Mouse (Mus musculus) cerebellum, adult 9-11 months (tissue): Measurements from ENCODE around the gene Slc2a9.

Source experiments
- DNase-seq: peaks from one replicate; pipeline ENCODE4 v3.0.0; 2022

The Slc2a9 gene

DNA sequence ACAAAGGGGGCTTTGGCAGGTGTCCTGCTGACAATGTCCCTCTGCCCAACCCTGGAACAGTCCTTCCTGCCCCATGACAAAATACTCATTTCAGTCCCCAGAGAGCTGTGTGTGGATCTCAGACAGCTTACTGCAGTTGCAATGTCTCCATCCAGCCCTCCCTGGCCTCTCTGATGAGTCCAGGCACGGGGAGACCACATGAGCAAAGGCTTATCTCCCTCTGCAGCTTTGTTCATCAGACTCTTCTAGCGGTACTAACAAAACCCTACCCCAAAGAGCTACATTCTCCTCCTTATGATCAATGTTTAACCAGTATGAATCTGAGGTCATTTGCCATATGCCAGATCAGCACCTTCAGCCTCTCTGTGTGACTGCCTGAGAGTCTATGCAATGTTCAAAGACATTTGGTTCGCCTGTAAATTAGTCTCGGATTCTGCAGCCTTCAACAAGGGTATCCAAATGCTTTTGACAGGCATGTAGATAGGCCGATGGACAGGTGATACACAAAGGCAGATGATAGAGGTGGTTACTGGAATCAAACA is 36.3 kb downstream of the Slc2a9 start:
- no peak for DNase-seq

DNA sequence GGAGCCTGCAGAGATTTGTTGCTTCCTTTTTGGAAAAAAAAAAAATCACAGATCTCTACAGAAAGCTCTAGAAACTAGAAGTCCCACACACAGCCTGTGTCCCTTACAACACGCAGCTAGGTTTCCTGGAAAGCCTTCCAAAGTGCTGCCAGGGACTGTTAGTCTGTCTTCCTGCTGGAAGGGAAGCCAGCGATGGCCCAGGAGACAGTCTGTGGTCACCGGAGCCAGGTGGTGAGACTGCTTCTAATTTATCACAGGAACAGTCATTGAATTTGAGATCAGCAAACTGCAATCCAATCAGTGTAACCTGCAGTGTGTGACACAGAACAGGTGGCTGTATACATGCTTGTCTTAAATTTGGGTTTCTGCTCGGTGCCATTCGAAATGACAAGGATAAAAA is 41.7 kb downstream of the Slc2a9 start:
- no peak for DNase-seq

DNA sequence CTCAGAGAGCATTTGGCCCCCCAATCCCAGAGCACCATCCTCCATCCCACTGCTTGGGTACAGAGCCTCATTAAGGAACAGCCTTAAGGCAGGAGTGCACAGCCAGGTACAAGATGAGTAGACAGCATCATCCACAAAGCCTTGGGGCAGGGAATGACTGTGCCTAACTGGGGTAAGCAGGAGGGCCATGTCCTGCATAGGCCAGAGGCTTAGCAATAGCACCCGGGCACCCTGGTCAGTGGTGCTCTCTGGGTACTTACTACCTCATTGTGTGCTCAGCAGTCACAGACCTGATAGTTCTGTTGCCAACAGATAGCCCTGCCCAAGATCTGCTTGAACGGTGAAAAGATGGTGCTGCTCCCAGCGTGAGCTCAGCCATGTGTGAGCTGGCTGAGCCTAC is 52.0 kb downstream of the Slc2a9 start:
- DNase-seq, result no peak

DNA sequence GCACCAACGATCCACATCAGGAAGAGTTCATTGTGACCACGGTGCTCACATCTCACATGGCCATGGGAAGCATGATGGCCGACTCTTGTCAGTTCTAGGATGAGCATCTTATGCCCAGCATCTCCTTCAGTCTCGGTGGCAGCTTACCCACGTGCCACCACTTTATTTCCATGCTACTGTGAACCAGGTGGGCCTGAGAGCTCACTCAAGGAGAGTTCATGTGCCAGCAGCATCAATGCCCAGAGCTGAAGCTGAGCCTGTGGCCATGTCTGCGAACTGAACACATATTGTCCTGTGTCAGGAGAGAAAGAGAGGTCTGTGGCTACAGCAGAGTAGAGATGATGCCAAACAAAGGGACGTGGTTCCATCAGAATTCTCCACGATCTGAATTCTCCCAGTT is 53.3 kb downstream of the Slc2a9 start:
- DNase-seq, result no peak

DNA sequence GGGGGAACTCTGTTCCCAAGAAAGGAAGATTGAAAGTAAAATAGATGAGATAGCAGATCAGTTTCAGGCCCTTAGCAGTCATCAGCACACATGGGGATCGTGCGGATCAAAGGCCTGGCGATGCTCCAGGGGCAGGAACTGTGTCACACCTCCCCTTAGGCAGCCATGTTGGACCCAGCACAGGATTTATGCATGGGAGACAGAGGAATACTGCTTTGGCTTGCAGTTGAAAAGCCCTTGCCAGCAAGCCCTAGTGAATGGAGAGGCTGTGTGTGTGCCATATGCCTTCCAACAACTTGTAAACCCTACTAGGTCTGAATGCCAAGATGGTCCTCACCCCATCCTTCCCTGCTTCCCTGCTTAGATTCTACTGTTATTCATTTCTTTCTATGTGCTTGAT is 54.8 kb downstream of the Slc2a9 start:
- DNase-seq, result no peak

DNA sequence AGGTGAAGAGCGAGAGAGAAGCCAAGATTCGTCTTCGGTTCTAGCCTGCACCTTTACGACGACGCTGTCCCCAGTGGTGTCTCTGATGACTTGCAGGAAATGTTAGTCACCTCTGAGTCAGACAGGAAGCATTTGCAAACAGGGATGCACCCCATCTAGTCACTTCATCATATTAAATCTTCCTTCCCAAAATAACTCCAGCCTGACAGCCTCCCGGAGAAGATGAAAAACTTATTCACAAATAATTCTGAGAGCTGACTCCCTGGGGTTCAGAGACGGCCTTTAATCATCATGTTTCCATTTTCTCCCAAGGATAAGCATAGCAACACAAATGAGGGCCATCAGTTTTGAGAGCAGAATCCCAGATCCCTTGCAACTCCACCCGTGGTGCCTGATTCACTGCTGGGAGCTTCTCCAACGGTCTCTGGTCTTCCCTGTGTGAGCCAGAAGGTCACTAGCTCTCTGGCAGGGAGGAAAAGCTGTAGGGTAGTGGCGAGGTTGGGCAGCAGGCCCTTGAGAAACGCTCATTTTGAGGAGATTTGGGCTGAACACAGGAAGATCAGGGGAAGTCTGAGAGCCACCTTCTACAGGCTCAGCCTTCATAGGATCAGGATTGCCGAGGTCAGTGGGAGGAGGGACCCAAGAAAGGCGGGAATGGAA is 56.5 kb downstream of the Slc2a9 start:
- peak; percentile 61 for DNase-seq

DNA sequence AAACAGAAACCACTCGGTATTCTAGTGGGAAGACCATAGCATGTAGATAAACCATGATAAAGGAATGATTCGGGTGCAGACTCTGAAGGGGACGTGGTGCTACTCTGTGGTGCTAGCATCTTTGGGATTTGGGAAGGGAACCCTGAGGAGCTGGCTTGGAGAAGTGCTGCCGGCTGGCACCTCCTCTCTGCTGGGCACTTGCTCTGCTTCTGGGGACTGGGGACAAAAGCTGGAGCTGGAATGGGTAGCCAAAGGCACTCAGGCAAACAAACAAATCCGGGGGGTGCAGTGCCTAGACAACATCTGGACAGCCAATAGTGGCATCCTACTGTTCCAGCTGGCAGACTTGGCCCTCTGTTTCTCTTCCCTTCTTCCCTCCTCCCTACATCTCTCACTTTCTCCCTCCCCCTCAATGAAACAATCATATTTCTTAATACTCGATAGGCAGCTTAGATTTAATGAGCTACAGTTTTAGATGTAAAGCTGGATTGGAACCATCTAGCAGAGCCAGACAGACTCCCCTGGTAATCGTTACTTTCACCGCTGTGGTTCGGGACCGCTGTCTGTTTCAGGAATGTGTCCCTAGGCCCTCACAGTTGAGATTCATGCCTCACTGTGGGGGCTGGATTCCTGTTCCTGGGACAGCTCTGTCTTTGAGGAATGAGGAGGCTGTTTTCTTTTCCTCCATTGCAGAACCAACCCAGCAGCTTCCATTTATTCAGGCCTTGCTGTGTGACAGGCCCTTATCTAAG is 61.7 kb downstream of the Slc2a9 start:
- peak; percentile 32 for DNase-seq

DNA sequence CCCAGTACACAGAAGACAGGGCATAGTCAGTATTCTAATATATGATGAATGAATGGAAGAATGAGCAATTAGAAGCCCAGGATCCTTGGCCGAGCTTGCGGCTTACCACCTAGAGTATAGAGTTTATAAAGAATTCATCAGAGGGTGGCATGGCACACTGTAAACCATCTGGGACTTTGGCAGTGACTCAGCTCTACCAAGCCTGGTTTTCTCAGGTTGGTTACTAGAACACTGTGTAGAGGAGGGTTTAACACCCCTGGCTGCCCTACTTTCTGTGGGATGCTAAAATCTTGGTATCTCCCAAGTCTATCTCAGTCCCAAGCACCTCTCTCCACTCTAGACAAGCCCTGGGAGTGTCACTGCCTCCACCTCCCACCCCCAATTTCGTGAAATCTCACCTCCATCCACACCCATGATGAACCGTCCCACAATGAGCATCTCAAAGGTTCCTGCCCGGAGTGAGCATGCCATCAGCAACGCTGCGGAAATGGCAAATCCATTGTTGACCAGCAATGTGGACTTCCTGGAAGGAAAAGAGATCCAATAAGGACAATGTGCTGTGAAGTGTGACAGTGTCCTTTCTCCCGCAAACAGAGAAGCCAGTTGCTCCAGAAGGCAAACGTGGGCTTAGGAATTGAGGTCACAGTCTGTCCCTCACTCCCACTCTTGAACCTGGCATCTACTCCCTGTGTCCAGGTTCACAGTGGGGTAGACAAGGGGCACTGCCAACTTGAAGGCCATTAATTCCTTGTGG is 62.5 kb downstream of the Slc2a9 start:
- DNase-seq, result peak; percentile 79

DNA sequence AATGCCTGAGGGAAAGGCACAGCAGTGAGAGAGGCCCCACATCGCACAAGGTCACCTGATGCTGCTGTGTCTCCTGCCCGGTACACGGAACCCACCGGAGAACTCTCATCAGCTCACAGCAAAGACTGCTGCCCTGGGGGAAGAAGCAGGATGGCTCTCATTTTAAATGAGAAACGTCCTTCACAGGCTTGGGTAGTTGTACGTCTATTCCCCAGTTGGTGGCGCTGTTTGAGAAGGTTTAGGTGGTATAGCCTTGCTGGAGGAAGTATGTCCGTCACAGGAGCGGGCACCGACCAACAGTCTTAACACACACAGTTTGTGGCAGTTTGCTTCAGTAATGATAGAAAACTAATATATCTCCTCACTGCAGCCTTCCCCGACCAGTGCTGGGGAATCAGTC is 66.3 kb downstream of the Slc2a9 start:
- no peak for DNase-seq

DNA sequence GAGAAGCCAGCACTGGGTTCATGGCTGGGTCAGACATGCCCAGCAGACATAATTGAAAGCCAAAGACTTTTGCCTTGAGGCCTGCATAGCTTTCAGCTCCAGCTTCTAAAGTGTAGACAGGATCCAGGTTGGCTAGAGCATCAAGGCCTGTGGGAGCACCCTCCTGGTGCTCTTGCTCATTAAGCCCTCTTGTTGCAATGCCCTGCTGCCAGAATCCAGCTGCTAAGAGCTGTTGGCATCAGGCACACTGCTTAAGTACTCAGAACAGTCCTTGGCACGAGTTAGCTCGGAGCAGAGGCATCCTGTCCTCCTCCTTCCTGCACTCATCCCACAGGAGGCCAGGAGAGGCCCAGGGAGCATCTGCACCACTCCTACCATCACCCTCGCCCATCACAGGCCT is 68.1 kb downstream of the Slc2a9 start:
- DNase-seq, result no peak

DNA sequence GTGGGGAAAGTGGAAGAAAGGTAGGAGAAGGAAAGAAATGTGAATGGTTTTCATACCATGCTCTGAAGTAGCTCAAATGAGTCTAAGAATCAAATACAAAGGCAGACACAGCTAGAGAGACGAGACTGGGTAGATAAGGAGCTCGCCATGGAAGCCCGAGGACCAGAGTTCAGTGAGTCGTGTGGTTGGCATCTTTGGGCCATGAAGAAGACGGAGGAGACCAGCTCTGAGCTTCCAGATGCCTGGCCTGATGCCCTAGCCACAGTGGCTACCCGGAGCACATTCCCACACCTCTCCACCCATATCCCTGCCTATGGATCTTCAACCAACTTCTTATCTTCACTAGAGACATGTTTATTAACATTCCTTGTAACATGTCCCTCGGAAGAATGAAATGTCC is 71.7 kb downstream of the Slc2a9 start:
- no peak for DNase-seq

DNA sequence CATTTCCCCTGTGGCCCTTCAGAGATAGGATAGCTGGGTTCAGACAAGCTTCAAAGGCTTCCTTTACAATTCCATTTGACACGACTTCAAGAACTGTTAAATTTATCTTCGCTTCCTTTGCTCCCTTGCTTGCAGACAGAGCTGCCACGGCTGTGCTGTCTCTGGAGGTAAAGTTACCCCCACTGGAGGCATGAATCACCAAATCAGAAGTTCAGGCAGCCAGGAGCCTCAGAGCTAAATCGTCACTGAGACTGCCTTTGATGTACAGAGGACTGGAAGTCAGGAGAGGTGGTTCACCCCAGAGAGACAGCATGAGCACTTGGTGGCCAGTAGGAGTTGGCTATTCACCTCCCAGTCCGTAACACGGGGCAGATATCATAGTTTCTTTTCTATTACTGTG is 73.8 kb downstream of the Slc2a9 start:
- no peak for DNase-seq

DNA sequence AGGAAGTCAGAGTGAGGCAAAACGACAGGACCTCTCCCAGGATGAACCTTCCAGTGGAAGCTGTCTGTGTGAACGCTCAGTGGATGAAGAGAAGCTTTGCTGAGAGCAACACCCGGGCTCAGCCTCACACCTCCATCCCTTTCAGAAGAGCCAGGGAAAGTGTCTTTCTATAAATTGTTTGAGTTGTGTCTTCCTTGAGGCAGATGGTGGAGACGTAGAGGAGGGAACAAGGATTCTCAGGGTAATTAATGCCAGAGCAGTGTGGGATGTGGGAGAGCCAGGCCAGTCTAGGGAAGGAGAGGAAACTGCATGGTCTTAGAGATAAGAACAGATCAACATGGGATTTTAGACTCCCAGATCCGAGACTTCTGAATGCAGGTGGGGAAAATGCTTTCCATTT is 75.2 kb downstream of the Slc2a9 start:
- DNase-seq, result no peak

DNA sequence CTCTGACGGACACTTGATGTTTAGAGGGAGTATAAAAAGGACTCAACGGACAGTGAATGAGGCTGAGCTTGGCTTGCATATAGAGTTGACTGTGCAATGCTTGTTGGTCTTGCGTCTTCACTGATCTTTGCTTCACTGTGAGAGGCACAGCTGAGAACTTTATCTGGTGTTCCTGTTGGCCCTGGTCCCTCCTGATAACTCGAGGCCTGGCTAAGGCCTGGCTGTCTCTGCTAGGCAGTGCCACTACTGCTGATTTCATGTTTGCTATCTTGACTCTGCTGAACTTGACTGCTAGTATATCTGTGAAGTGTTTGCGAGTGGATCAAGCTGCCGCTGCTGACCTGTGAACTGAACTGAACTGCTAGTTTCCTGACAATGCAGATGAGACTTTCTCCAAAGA is 77.4 kb downstream of the Slc2a9 start:
- no peak for DNase-seq

DNA sequence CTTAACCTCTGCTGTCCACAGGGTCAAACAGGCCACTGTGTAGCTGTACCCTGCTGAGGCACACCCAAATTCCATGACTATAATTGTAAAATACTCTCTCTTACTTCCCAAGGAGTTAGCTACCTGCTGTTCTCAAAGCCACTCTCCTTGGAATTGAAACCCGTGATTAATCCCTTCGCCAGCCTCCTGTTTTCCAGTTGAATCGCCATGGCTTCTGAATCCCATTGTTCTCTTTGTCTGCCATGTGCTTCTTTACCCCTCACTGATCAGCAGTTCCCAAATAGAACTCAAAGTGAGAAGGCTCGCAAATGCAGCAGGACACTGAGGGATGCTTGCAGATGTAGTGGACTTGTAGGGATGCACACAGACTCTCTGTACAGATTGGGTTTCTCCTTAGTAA is 80.5 kb downstream of the Slc2a9 start:
- no peak for DNase-seq

DNA sequence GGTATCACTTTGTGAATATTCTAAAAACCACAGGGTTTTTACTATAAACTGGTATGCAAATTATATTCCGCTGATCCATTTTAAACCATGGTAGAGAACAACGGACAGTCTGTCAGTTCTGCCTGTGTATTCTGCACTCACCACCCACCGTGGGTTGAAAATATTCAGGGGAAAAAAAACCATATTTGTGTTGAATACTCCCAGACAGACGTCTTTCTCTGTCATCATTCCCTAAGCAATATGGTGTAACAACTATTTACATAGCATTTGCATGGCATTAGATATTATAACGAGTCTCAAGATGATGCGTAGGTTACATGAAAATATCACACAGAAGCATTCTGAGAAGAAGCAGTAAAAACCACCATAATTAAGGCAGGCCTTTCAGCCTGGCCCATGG is 84.1 kb downstream of the Slc2a9 start:
- DNase-seq, result no peak

DNA sequence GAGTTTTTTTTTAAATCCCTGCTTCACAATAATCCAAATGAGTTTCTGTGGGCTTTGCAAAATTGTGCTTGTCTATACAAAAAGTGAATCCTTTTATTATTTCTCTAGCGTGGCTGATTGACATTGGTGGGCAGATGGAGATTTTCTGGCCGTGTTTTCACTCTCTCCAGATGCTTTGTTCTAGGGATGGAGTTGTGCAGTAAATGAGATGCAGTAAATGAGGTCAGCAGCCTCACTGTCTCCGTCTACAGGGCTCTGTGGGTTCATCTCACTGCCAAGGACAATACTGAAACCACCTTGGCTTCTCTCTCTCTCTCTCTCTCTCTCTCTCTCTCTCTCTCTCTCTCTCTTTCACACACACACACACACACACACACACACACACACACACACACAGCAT is 99.3 kb downstream of the Slc2a9 start:
- DNase-seq, result no peak

DNA sequence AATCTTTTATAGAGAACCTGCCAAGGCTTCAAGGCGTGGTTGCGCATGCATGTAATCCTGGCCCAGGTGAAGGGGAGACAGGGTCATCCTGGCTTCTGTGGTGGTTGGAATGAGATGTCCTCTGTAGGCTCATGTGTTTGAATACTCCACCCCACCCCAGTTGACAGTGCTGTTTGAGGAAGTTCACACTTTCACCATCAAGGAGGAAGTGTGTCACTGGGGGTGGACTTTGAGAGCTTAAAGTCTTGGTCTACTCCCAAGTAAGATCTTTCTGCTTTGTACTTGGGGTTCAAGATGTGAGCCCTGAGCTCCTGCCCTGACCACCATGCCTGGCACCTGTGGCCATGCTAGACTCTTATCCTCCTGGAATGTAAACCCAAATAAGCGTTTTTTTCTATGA is 100.7 kb downstream of the Slc2a9 start:
- DNase-seq, result no peak

DNA sequence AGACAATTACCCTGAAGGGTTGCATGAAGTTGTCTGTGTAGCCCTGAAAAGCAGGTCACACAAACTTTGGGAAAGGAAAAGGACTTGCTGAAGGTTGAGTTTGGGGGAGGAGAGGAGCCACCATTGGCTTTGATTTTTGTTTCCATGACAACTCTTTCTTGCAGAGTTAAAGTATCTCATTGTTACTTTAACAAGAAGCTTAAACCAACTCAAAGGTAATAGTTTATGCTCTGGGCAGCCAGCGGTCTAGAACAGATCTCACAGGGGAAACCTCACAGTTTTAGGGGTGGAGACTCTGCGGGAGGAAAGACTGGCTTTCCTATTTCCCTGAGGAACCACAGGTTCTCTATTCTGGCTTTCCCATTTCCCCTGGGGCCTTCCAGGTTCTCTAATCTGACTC is 114.1 kb downstream of the Slc2a9 start:
- DNase-seq, result no peak

DNA sequence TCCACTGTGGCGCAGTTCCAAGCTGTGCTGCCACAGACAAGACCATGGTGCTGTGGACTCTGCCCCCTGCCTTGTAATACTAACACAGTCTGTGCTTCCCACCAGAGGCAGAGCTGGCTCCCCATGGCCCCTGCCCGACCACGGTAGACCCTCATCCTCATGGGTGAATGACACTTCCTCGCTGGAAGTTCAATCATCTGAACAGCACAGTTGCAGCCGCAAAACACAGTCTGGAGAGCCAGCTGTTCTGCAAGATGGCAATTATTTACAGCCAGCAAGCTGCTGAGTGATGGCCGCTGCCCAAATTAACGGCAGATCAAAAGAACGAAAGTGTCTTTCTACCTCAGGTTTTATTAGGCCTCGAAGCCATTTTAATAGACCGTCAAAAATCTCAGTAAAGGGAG is 114.5 kb downstream of the Slc2a9 start:
- no peak for DNase-seq

DNA sequence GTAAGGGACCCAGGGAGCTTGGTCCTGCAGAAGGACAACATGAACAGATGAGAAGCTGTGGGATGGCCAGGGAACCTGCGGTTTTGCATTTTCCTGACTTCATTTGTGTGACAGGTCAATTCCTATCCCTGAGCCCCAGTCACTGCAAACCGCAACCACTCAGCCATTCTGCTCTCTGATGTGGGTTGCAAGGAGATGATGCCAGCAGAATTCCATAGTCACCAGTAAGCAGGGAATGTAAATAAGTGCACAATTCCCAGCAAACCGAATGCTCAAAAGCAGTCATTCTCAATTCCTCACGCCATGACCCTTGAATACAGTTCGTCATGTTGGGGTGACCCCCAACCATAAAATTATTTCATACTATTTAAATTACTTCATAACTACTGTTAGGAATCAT is 123.0 kb downstream of the Slc2a9 start:
- DNase-seq, result no peak

DNA sequence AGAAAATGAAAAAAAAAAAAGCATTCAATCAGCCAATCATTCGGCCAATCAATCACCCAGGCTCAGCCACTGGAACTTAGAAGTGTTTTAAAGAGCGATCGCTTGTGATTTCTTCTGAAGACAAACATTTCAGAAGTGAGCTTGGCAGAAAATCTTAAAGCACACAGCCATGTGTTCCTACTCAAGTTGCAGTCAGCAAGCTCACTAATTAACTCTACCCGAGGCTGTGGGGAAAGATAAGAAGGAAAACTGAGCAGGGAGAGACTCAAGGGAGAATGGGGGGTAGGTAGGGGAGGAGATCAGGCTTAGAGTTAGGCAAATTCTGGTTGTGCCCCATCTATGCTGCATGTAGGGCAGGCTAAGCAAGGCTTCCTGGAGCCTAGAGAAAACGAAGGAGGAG is 130.6 kb downstream of the Slc2a9 start:
- DNase-seq, result no peak

DNA sequence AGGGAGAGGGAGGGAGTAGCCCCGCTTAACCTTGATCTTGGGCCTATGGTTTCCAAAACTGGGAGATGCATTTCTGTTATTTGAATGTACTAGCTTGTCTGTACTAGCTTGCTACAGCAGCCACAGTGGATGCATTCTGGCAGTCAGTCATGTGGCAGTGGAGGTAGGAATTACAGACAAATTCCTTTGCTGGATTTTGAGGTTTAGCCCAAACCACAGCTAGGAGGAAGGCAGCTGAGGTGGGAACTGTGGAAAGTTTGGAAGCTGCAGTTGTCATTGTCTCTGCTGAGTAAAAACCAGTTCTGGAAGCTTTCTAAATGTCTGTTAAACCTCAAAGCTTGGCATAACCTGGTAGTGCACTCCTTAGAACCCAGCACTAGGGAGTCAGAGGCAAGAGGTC is 131.6 kb downstream of the Slc2a9 start:
- DNase-seq, result no peak
